Mouse (Mus musculus): Measurements from ENCODE around the gene Cep126.

DNA sequence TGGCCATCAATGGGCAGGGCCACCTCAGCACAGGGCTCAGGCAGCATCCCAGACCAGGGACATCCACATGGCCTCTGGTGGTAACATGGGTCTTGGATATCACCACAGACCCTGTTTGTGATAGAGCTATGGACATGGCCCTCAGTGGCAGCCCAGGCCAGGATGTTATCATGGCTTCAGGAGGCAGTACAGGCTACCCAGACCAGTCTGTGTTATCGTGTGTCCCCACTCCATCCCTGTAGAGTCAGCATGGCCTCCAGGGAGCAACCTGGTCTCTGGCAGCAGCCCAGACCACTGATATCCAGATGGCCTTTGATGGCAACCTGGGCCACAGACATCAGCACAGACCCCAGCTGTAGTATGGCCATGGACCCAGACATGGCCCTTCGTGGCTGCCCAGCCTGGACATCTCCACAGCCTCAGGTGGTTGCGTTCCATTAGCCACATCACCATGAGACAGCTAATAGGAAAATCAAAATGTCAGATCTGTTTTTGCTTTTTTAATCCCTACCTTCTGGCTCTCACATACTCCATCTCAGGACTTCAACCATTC lies 60.8 kb downstream of the Cep126 start:
- TF ChIP-seq POLR2A (IDR thresholded peaks at IDR 0.05; ENCODE audit: borderline replicate concordance, extremely low read depth, insufficient read depth, insufficient read length, poor library complexity, severe bottlenecking) (no peak), CTCF (IDR thresholded peaks at IDR 0.05; ENCODE audit: borderline replicate concordance, extremely low read depth, insufficient read depth, insufficient read length) (no peak)
